Mouse (Mus musculus): Measurements from ENCODE around the gene Slc47a2. TPM values are rescaled to one million over a fixed set of nuclear protein-coding genes. Genes with fewer than 3 reads are reported as not detected.
A peak's percentile ranks its signal among the peaks of the same experiment; 100 is the strongest.
"Not testable (repeated sequence)": the region's sequence is repeated elsewhere in the genome, so short reads cannot be mapped to it uniquely, and the experiment has no call there.

The Slc47a2 gene
- polyA plus RNA-seq, 1 experiment from 2014 or later = 0.07 TPM

DNA sequence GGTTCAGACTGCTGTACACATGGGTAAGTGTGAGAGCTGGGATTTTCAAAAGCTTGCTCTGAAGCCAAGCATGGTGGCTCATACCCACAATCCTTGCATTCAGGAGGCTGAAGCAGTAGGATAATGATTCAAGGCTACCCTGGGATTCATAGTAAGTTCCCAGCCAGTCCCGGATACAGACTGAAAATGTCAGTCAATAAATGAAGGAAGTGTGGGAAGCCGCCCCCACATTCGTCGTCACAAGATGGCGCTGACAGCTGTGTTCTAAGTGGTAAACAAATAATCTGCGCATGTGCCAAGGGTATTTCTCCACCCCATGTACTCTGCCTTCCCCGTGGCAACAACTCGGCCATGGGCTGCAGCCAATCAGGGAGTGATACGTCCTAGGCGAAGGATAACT, 38.1 kb downstream of the Slc47a2 start:
- not testable (repeated sequence) for H3K27ac ChIP-seq (ENCODE audit: low read depth, low read length); H3K36me3 ChIP-seq (ENCODE audit: control insufficient read depth, insufficient read depth, low read length); H3K4me3 ChIP-seq (ENCODE audit: low read depth, low read length); DNase-seq (ENCODE audit: low spot score); H3K27me3 ChIP-seq (replicated peaks; ENCODE audit: control insufficient read depth, insufficient read depth, low read length); ATAC-seq (replicated peaks; ENCODE audit: low FRiP score); H3K4me1 ChIP-seq (replicated peaks; ENCODE audit: control insufficient read depth, insufficient read depth, low read length); H3K4me2 ChIP-seq; H3K9me3 ChIP-seq (ENCODE audit: control insufficient read depth, low read length); H3K9ac ChIP-seq (ENCODE audit: low read depth, low read length)
- 97% methylated on average over 6 of the region's 10 CpGs for WGBS

- Histone ChIP-seq H3K4me1 (replicated peaks; ENCODE audit: control insufficient read depth, insufficient read depth, low read length) (peaks cover 7% of the 10 kb centered on the region; the same call in 1 of the 2 replicates), H3K36me3 (ENCODE audit: control insufficient read depth, insufficient read depth, low read length) (no peaks in the 10 kb centered on the region), H3K27ac (ENCODE audit: low read depth, low read length) (no peak overlapping the region), H3K27me3 (replicated peaks; ENCODE audit: control insufficient read depth, insufficient read depth, low read length) (no peaks in the 10 kb centered on the region), H3K4me3 (ENCODE audit: low read depth, low read length) (no peak overlapping the region), H3K4me2 (peak overlapping the region; percentile 30; the same call in 1 of the 2 replicates), H3K9ac (ENCODE audit: low read depth, low read length) (0 out of 2 replicates have a peak overlapping the region, but pooled peaks have one; percentile 17), H3K9me3 (ENCODE audit: control insufficient read depth, low read length) (no peaks in the 10 kb centered on the region)
- 30% methylated on average over 15 of the region's 16 CpGs for whole genome bisulfite sequencing
- ATAC-seq (replicated peaks; ENCODE audit: low FRiP score) = 0 out of 2 replicates have a peak, but pooled peaks have one; percentile 20
- DNase-seq (ENCODE audit: low spot score) = peak; percentile 41
Observed at GRCm38 (mm10) chr11:61300716-61301392, 41.8 kb downstream of the Slc47a2 start.

GRCm38 (mm10) chr11:61300205-61300604, 42.5 kb downstream of the Slc47a2 start:
- Histone ChIP-seq H3K9me3 (ENCODE audit: control insufficient read depth, low read length) (no peaks in the 10 kb centered on the region), H3K27ac (ENCODE audit: low read depth, low read length) (no peak overlapping the region), H3K4me2 (no peak overlapping the region), H3K4me1 (replicated peaks; ENCODE audit: control insufficient read depth, insufficient read depth, low read length) (peaks cover 7% of the 10 kb centered on the region; the same call in 1 of the 2 replicates), H3K27me3 (replicated peaks; ENCODE audit: control insufficient read depth, insufficient read depth, low read length) (no peaks in the 10 kb centered on the region), H3K36me3 (ENCODE audit: control insufficient read depth, insufficient read depth, low read length) (no peaks in the 10 kb centered on the region), H3K9ac (ENCODE audit: low read depth, low read length) (no peak overlapping the region), H3K4me3 (ENCODE audit: low read depth, low read length) (no peak overlapping the region)
- WGBS = 47% methylated on average over 3 of the region's 3 CpGs
- ATAC-seq (replicated peaks; ENCODE audit: low FRiP score) (no peak), DNase-seq (ENCODE audit: low spot score) (no peak)

GRCm38 (mm10) chr11:61297901-61298300, 44.8 kb downstream of the Slc47a2 start:
- DNase-seq (ENCODE audit: low spot score) = no peak
- no peaks in the 10 kb centered on the region for H3K27me3 ChIP-seq (replicated peaks; ENCODE audit: control insufficient read depth, insufficient read depth, low read length)
- no peak overlapping the region for H3K27ac ChIP-seq (ENCODE audit: low read depth, low read length)
- no peak overlapping the region for H3K4me3 ChIP-seq (ENCODE audit: low read depth, low read length)
- H3K36me3 ChIP-seq (ENCODE audit: control insufficient read depth, insufficient read depth, low read length) = no peaks in the 10 kb centered on the region
- no peaks in the 10 kb centered on the region for H3K9me3 ChIP-seq (ENCODE audit: control insufficient read depth, low read length)
- H3K4me2 ChIP-seq = no peak overlapping the region
- no peak overlapping the region for H3K9ac ChIP-seq (ENCODE audit: low read depth, low read length)
- no peak for ATAC-seq (replicated peaks; ENCODE audit: low FRiP score)
- WGBS = 62% methylated on average over 2 of the region's 2 CpGs
- peaks cover 7% of the 10 kb centered on the region; the same call in 1 of the 2 replicates for H3K4me1 ChIP-seq (replicated peaks; ENCODE audit: control insufficient read depth, insufficient read depth, low read length)

- no peak overlapping the region for H3K27ac ChIP-seq (ENCODE audit: low read depth, low read length)
- DNase-seq (ENCODE audit: low spot score) (no peak), ATAC-seq (replicated peaks; ENCODE audit: low FRiP score) (no peak)
- no peaks in the 10 kb centered on the region for H3K27me3 ChIP-seq (replicated peaks; ENCODE audit: control insufficient read depth, insufficient read depth, low read length)
- H3K9me3 ChIP-seq (ENCODE audit: control insufficient read depth, low read length) = no peaks in the 10 kb centered on the region
- no peak overlapping the region for H3K4me3 ChIP-seq (ENCODE audit: low read depth, low read length)
- WGBS = 75% methylated on average over 2 of the region's 2 CpGs
- no peak overlapping the region for H3K9ac ChIP-seq (ENCODE audit: low read depth, low read length)
- H3K36me3 ChIP-seq (ENCODE audit: control insufficient read depth, insufficient read depth, low read length) = no peaks in the 10 kb centered on the region
- peaks cover 7% of the 10 kb centered on the region; the same call in 1 of the 2 replicates for H3K4me1 ChIP-seq (replicated peaks; ENCODE audit: control insufficient read depth, insufficient read depth, low read length)
- H3K4me2 ChIP-seq = no peak overlapping the region
Observed at GRCm38 (mm10) chr11:61297326-61297725, 45.3 kb downstream of the Slc47a2 start.

- no peak for DNase-seq (ENCODE audit: low spot score)
- Histone ChIP-seq H3K4me3 (ENCODE audit: low read depth, low read length) (no peak overlapping the region), H3K4me1 (replicated peaks; ENCODE audit: control insufficient read depth, insufficient read depth, low read length) (peaks cover 7% of the 10 kb centered on the region; the same call in 1 of the 2 replicates), H3K4me2 (no peak overlapping the region), H3K9me3 (ENCODE audit: control insufficient read depth, low read length) (no peaks in the 10 kb centered on the region), H3K36me3 (ENCODE audit: control insufficient read depth, insufficient read depth, low read length) (no peaks in the 10 kb centered on the region), H3K9ac (ENCODE audit: low read depth, low read length) (no peak overlapping the region), H3K27me3 (replicated peaks; ENCODE audit: control insufficient read depth, insufficient read depth, low read length) (no peaks in the 10 kb centered on the region), H3K27ac (ENCODE audit: low read depth, low read length) (no peak overlapping the region)
- no peak for ATAC-seq (replicated peaks; ENCODE audit: low FRiP score)
- WGBS = 81% methylated on average over 1 of the region's 1 CpGs
Observed at GRCm38 (mm10) chr11:61296556-61296955, 46.1 kb downstream of the Slc47a2 start.

- Histone ChIP-seq H3K27me3 (replicated peaks; ENCODE audit: control insufficient read depth, insufficient read depth, low read length) (no peaks in the 10 kb centered on the region), H3K4me1 (replicated peaks; ENCODE audit: control insufficient read depth, insufficient read depth, low read length) (peaks cover 5% of the 10 kb centered on the region; the same call in 1 of the 2 replicates), H3K4me2 (no peak overlapping the region), H3K4me3 (ENCODE audit: low read depth, low read length) (no peak overlapping the region), H3K9me3 (ENCODE audit: control insufficient read depth, low read length) (no peaks in the 10 kb centered on the region), H3K9ac (ENCODE audit: low read depth, low read length) (no peak overlapping the region), H3K27ac (ENCODE audit: low read depth, low read length) (no peak overlapping the region), H3K36me3 (ENCODE audit: control insufficient read depth, insufficient read depth, low read length) (no peaks in the 10 kb centered on the region)
- DNase-seq (ENCODE audit: low spot score) (no peak), ATAC-seq (replicated peaks; ENCODE audit: low FRiP score) (no peak)
- WGBS = 80% methylated on average over 2 of the region's 2 CpGs
Observed at GRCm38 (mm10) chr11:61295556-61295955, 47.1 kb downstream of the Slc47a2 start.

DNA sequence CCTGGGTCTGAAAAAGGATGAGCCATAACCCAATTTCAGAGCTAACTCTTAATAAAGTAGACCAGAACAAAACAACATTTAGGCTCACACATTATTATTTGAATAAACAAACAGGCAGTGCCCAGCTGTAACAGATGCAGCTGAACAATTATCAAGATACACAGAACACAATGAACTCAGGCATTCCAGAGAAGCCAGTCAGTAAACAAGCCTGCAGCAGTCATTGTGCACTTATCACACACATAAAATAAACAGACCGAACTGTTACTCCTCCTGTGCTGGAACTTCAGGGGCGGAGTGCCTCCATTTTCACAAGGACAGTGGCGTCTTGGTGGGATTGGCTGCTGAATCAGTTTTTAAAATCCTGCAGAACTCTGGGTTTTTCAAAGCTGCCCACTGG, 48.2 kb downstream of the Slc47a2 start:
- Histone ChIP-seq H3K9me3 (ENCODE audit: control insufficient read depth, low read length) (no peaks in the 10 kb centered on the region), H3K4me2 (no peak overlapping the region), H3K4me3 (ENCODE audit: low read depth, low read length) (no peak overlapping the region), H3K9ac (ENCODE audit: low read depth, low read length) (no peak overlapping the region), H3K36me3 (ENCODE audit: control insufficient read depth, insufficient read depth, low read length) (no peaks in the 10 kb centered on the region), H3K27ac (ENCODE audit: low read depth, low read length) (no peak overlapping the region), H3K27me3 (replicated peaks; ENCODE audit: control insufficient read depth, insufficient read depth, low read length) (no peaks in the 10 kb centered on the region), H3K4me1 (replicated peaks; ENCODE audit: control insufficient read depth, insufficient read depth, low read length) (no peaks in the 10 kb centered on the region)
- ATAC-seq (replicated peaks; ENCODE audit: low FRiP score) (no peak), DNase-seq (ENCODE audit: low spot score) (no peak)
- WGBS = 65% methylated on average over 3 of the region's 3 CpGs

GRCm38 (mm10) chr11:61293251-61293650, 49.4 kb downstream of the Slc47a2 start:
- 75% methylated on average over 2 of the region's 2 CpGs for WGBS
- Histone ChIP-seq H3K4me3 (ENCODE audit: low read depth, low read length) (no peak overlapping the region), H3K27ac (ENCODE audit: low read depth, low read length) (no peak overlapping the region), H3K4me1 (replicated peaks; ENCODE audit: control insufficient read depth, insufficient read depth, low read length) (no peaks in the 10 kb centered on the region), H3K9ac (ENCODE audit: low read depth, low read length) (no peak overlapping the region), H3K36me3 (ENCODE audit: control insufficient read depth, insufficient read depth, low read length) (no peaks in the 10 kb centered on the region), H3K4me2 (no peak overlapping the region), H3K27me3 (replicated peaks; ENCODE audit: control insufficient read depth, insufficient read depth, low read length) (no peaks in the 10 kb centered on the region), H3K9me3 (ENCODE audit: control insufficient read depth, low read length) (no peaks in the 10 kb centered on the region)
- DNase-seq (ENCODE audit: low spot score) (no peak), ATAC-seq (replicated peaks; ENCODE audit: low FRiP score) (no peak)

Data from liver, embryonic 11.5 days (tissue).